ENCODE assay signal across 28 mouse cellular contexts in genomic region chr19:40719439-40720105, GRCm38 (mm10). TPM values are rescaled to one million over a fixed set of nuclear protein-coding genes. Genes with fewer than 3 reads are reported as not detected.
DNase-seq lines count a peak whose midpoint lies in the region; ATAC-seq and TF ChIP-seq lines count a peak whose summit lies in the region.
"Had no signal": no experiment of that assay in that cellular context is flagged by ENCODE, and none has a peak within 500 bp of the region (broad histone marks: within the 10 kb centered on the region; RNA-seq: fewer than 3 reads in every experiment).

No protein-coding gene starts in this region.

- no peak for DNase-seq in embryonic facial prominence, embryonic 10.5 days (ENCODE audit: low spot score)
- DNase-seq in frontal cortex, postnatal 10 days (ENCODE audit: low spot score in 2 of 2): no peak
- no peak for DNase-seq in limb, embryonic 10.5 days (ENCODE audit: low spot score)
- DNase-seq in layer of hippocampus, adult 2 months (ENCODE audit: low spot score in 2 of 2): no peak
- DNase-seq in embryo, embryonic 9.5 days (ENCODE audit: extremely low spot score): no peak
- DNase-seq: adrenal gland, adult 8-10 months; adrenal gland, postnatal 25 days; cerebellum, adult 18-20 months; cerebellum, adult 9-11 months; cerebellum, postnatal 25 days; gastrocnemius, adult 2 months; gastrocnemius, postnatal 14 days; heart, adult 18-20 months; heart, postnatal 36 days; kidney, adult 11 months had no signal

- peaks cover 13% of the 10 kb centered on the region for H3K4me1 ChIP-seq in embryonic facial prominence, embryonic 13.5 days
- peaks cover 7% of the 10 kb centered on the region for H3K4me1 ChIP-seq in embryonic facial prominence, embryonic 10.5 days
- H3K4me1 ChIP-seq in limb, embryonic 12.5 days (replicated peaks): peaks cover 24% of the 10 kb centered on the region
- H3K4me1 ChIP-seq in limb, embryonic 10.5 days: peaks cover 28% of the 10 kb centered on the region
- H3K4me1 ChIP-seq: embryonic facial prominence, embryonic 15.5 days; hindbrain, embryonic 10.5 days; intestine, embryonic 15.5 days had no signal

- H3K4me2 ChIP-seq in embryonic facial prominence, embryonic 13.5 days: no peak overlapping the region
- H3K4me2 ChIP-seq in limb, embryonic 12.5 days: no peak overlapping the region
- H3K4me2 ChIP-seq: embryonic facial prominence, embryonic 15.5 days; forebrain, embryonic 13.5 days; hindbrain, embryonic 13.5 days; intestine, embryonic 15.5 days had no signal

- TF ChIP-seq CTCF in layer of hippocampus, adult 2 months (conservative IDR thresholded peaks at IDR 0.05): no peak

- H3K27ac ChIP-seq in embryonic facial prominence, embryonic 13.5 days: no peak overlapping the region
- H3K27ac ChIP-seq in embryonic facial prominence, embryonic 10.5 days (replicated peaks): no peak overlapping the region
- no peak overlapping the region for H3K27ac ChIP-seq in limb, embryonic 12.5 days
- no peak overlapping the region for H3K27ac ChIP-seq in limb, embryonic 10.5 days
- no peak overlapping the region for H3K27ac ChIP-seq in layer of hippocampus, adult 2 months
- H3K27ac ChIP-seq: embryonic facial prominence, embryonic 15.5 days; forebrain, embryonic 13.5 days; gastrocnemius, adult 2 months; heart, embryonic 13.5 days; hindbrain, embryonic 10.5 days; hindbrain, embryonic 13.5 days; intestine, embryonic 15.5 days had no signal

- no peaks in the 10 kb centered on the region for H3K27me3 ChIP-seq in embryonic facial prominence, embryonic 13.5 days
- H3K27me3 ChIP-seq in embryonic facial prominence, embryonic 10.5 days (replicated peaks; ENCODE audit: low read depth, poor library complexity, severe bottlenecking): no peaks in the 10 kb centered on the region
- peaks cover 2% of the 10 kb centered on the region; the same call in 1 of the 2 replicates for H3K27me3 ChIP-seq in limb, embryonic 12.5 days
- no peaks in the 10 kb centered on the region for H3K27me3 ChIP-seq in limb, embryonic 10.5 days (ENCODE audit: low read depth, poor library complexity, severe bottlenecking)
- H3K27me3 ChIP-seq: embryonic facial prominence, embryonic 15.5 days; forebrain, embryonic 13.5 days; heart, embryonic 13.5 days; hindbrain, embryonic 13.5 days; intestine, embryonic 15.5 days had no signal

- 59% methylated on average over 11 of the region's 11 CpGs for WGBS in embryonic facial prominence, embryonic 13.5 days
- WGBS in embryonic facial prominence, embryonic 10.5 days: 54% methylated on average over 11 of the region's 11 CpGs
- WGBS in limb, embryonic 12.5 days: 36% methylated on average over 11 of the region's 11 CpGs
- WGBS in limb, embryonic 10.5 days: 43% methylated on average over 11 of the region's 11 CpGs

- no peak for ATAC-seq in embryonic facial prominence, embryonic 13.5 days (ENCODE audit: insufficient number of reproducible peaks, insufficient read depth, low FRiP score, low TSS enrichment, low read depth)
- ATAC-seq in frontal cortex, adult (ENCODE audit: low TSS enrichment): peak; percentile 75
- no peak for ATAC-seq in limb, embryonic 12.5 days (ENCODE audit: insufficient number of reproducible peaks, insufficient read depth, low FRiP score, low TSS enrichment, low read depth)
- ATAC-seq: activated CD4-positive, CD25-positive, alpha-beta regulatory T cell, adult 4 months; forebrain, embryonic 13.5 days; hindbrain, embryonic 16.5 days; intestine, embryonic 15.5 days had no signal

- no peaks in the 10 kb centered on the region for H3K36me3 ChIP-seq in embryonic facial prominence, embryonic 13.5 days
- H3K36me3 ChIP-seq in embryonic facial prominence, embryonic 10.5 days (replicated peaks): no peaks in the 10 kb centered on the region
- H3K36me3 ChIP-seq in limb, embryonic 12.5 days: no peaks in the 10 kb centered on the region
- H3K36me3 ChIP-seq in limb, embryonic 10.5 days: no peaks in the 10 kb centered on the region
- H3K36me3 ChIP-seq: embryonic facial prominence, embryonic 15.5 days; heart, embryonic 13.5 days; hindbrain, embryonic 10.5 days; hindbrain, embryonic 13.5 days; intestine, embryonic 15.5 days had no signal

- H3K9ac ChIP-seq in embryonic facial prominence, embryonic 13.5 days: 0 out of 2 replicates have a peak overlapping the region, but pooled peaks have one; percentile 49
- H3K9ac ChIP-seq in limb, embryonic 12.5 days (replicated peaks): 0 out of 2 replicates have a peak overlapping the region, but pooled peaks have one; percentile 31
- H3K9ac ChIP-seq: embryonic facial prominence, embryonic 15.5 days; forebrain, embryonic 13.5 days; heart, embryonic 13.5 days; hindbrain, embryonic 13.5 days; intestine, embryonic 15.5 days had no signal

- H3K9me3 ChIP-seq in embryonic facial prominence, embryonic 13.5 days: no peaks in the 10 kb centered on the region
- H3K9me3 ChIP-seq in embryonic facial prominence, embryonic 10.5 days: no peaks in the 10 kb centered on the region
- no peaks in the 10 kb centered on the region for H3K9me3 ChIP-seq in limb, embryonic 12.5 days
- no peaks in the 10 kb centered on the region for H3K9me3 ChIP-seq in limb, embryonic 10.5 days (replicated peaks)
- H3K9me3 ChIP-seq: embryonic facial prominence, embryonic 15.5 days; forebrain, embryonic 13.5 days; heart, embryonic 13.5 days; hindbrain, embryonic 10.5 days; hindbrain, embryonic 13.5 days; intestine, embryonic 15.5 days had no signal

- no peak overlapping the region for H3K4me3 ChIP-seq in embryonic facial prominence, embryonic 13.5 days
- no peak overlapping the region for H3K4me3 ChIP-seq in embryonic facial prominence, embryonic 10.5 days
- H3K4me3 ChIP-seq in limb, embryonic 12.5 days (replicated peaks): no peak overlapping the region
- H3K4me3 ChIP-seq in limb, embryonic 10.5 days: no peak overlapping the region
- H3K4me3 ChIP-seq in layer of hippocampus, adult 2 months: no peak overlapping the region
- H3K4me3 ChIP-seq: embryonic facial prominence, embryonic 15.5 days; forebrain, embryonic 13.5 days; gastrocnemius, adult 2 months; heart, embryonic 13.5 days; hindbrain, embryonic 10.5 days; hindbrain, embryonic 13.5 days; intestine, embryonic 15.5 days had no signal

RNA-seq across cellular contexts. Expression of gene Cc2d2b, which starts 29.0 kb away (rescaled TPM):
- polyA plus RNA-seq in embryonic facial prominence, embryonic 13.5 days (2015; fragmentation: Nextera tagmentation; extraction: Ambion mirVana): 0.08 TPM in 1 of 2 replicates, not detected in the other
- polyA plus RNA-seq in embryonic facial prominence, embryonic 10.5 days (2016; fragmentation: Nextera tagmentation; extraction: Ambion mirVana): 0.22 and 0.38 TPM in 2 replicates
- polyA plus RNA-seq in limb, embryonic 12.5 days (2016; fragmentation: Nextera tagmentation; extraction: Ambion mirVana): 0.05 and 0.08 TPM in 2 replicates
- 0.29 and 0.64 TPM in 2 replicates for polyA plus RNA-seq in limb, embryonic 10.5 days (2016; fragmentation: Nextera tagmentation; extraction: Ambion mirVana)
- under 1 TPM; 0.32 to 0.72 TPM for total RNA-seq in layer of hippocampus, adult 2 months (2021)
- total RNA-seq: adrenal gland, adult 8-10 months; gastrocnemius, adult 2 months; gastrocnemius, postnatal 14 days; gastrocnemius, postnatal 4 days; heart, adult 18-20 months; heart, postnatal 36 days had no signal
- polyA plus RNA-seq: embryonic facial prominence, embryonic 15.5 days; heart, embryonic 16.5 days; intestine, embryonic 15.5 days had no signal
